Mouse (Mus musculus): ENCODE results near the gene Gon7. TPM values are rescaled to one million over a fixed set of nuclear protein-coding genes. Genes with fewer than 3 reads are reported as not detected.

Gon7 gene
- 21.5 and 28.7 TPM in 2 replicates for polyA plus RNA-seq (2012; rRNA removed)

DNA sequence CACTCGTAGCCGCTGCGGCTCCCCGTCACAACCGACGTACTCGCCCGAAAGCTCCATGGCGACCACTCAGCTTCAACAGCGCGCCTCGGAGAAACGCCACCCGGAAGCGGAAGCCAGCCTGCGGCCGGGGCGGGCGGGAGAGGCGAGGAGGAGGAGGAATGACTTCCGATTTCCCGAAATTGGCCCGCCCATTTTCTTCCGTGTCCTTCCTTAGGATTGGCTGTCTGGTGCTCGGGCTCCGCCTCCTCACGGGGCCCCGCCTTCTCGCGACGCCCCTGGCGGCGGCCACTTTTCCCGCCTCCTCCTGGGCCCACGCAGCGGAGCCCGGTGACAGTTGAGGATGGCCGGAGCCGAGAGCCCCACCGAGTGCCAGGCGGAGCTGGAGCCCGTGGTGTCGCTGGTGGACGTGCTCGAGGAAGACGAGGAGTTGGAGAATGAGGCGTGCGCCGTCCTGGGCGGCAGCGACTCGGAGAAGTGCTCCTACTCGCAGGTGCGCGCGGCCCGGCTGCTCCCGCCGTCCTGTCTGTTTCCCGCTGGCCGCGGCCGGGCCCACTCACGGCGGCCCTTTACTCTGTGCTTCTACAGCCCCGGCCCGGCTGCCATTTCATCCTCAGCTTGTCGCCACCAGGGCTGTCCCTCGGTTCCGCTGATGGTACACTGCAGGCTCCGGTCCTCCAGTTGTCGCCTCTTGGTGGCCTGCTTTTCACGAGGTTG, at the start of gene Gon7, which contains the start of the genes Gm28051 and Ubr7:
Gon7 (minus strand) TSS at position 115 of the 714 bp plus-strand sequence.
Gm28051 (minus strand) TSS at position 77 of the 714 bp plus-strand sequence.
Ubr7 (plus strand) TSS at position 279 of the 714 bp plus-strand sequence.

GRCm38 (mm10) chr12:102758403-102758756, 777 bp upstream of the Gon7 start, which contains the start of gene Gm20604:
Gm20604 (minus strand) TSS chr12:102758672.

GRCm38 (mm10) chr12:102743589-102744574, 13.7 kb downstream of the Gon7 start, which contains the start of the genes Moap1 and Tmem251:
Moap1 (minus strand) TSS chr12:102743661.
Tmem251 (plus strand) TSS chr12:102743762.

DNA sequence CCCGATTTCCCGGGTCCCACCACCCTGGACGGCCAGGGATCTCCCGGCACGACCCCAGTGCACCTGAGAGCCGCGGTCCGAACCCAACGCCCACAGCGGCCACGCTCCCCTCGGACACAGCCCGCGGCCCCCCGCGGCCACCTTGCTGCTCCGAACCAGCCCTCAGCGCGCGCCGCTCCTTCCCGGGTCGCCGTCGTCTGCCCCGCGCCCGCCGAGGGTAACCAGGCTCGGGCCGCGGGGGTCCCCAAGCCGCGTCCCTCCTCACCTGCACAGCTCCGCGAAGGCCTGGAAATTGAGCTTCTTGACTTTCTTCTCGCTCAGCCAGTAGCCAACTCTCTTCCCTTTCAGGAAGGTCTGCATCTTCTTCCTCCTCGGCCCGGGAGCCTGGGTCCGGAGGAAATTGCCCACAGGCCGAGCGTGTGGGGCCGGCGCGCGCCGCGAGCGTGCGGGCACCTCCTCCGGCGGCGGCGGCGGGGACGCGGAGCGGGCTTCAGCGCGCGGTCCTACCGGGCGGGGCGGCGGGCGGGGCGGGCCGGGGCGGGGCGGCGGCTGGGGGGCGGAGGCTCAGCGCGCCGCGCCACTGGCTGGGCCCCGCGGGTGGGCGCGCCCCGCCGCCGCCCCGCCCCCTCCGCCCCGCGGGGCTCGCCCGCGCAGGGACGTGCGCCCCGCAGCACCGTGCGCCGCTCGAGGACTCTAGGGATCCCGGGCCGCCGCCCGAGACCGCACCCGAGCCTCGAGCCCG, 53.0 kb downstream of the Gon7 start, which contains the start of gene Itpk1:
Itpk1 (minus strand) TSS at position 474 of the 742 bp plus-strand sequence.

Other genes starting within 250 kb of the Gon7 start
- 133 and 160 TPM in 2 replicates for gene Chga, start 202.8 kb downstream of the Gon7 start, polyA plus RNA-seq (2012; rRNA removed)
- 149 and 151 TPM in 2 replicates for gene Itpk1, start 52.9 kb downstream of the Gon7 start, polyA plus RNA-seq (2012; rRNA removed)
- 0.41 and 1.4 TPM in 2 replicates for gene Moap1, start 14.1 kb downstream of the Gon7 start, polyA plus RNA-seq (2012; rRNA removed)
- 1.7 and 1.9 TPM in 2 replicates for gene Tmem251, start 14.0 kb downstream of the Gon7 start, polyA plus RNA-seq (2012; rRNA removed)
- gene Gm28051, start within 50 bp of the Gon7 start, polyA plus RNA-seq (2012; rRNA removed): not detected in 2 replicates
- gene Ubr7, start 164 bp upstream of the Gon7 start, polyA plus RNA-seq (2012; rRNA removed): 9.5 and 9.7 TPM in 2 replicates
- 2.1 and 2.3 TPM in 2 replicates for gene Gm20604, start 869 bp upstream of the Gon7 start, polyA plus RNA-seq (2012; rRNA removed)
- gene Btbd7, start 120.7 kb upstream of the Gon7 start, polyA plus RNA-seq (2012; rRNA removed): 13.0 and 13.8 TPM in 2 replicates
- not detected in 2 replicates for gene Cox8c, start 141.5 kb upstream of the Gon7 start, polyA plus RNA-seq (2012; rRNA removed)
- gene Unc79, start 191.1 kb upstream of the Gon7 start, polyA plus RNA-seq (2012; rRNA removed): 0.82 and 0.94 TPM in 2 replicates

Data from colon, adult 2 months (tissue).